Mouse (Mus musculus) right cerebral cortex, adult 2 months (tissue): Measurements from ENCODE around the gene Rps7.

Source experiments
- DNase-seq, 2 experiments: peaks; one replicate each; pipeline ENCODE4 v3.0.0; 2021 to 2022; ENCODE audit warnings: low spot score in 2 of 2

Rps7 gene

GRCm38 (mm10) chr12:28617297-28617696 lies 18.5 kb downstream of the Rps7 start:
- no peak for DNase-seq

GRCm38 (mm10) chr12:28614401-28614800 lies 21.4 kb downstream of the Rps7 start:
- no peak for DNase-seq

GRCm38 (mm10) chr12:28612391-28612790 lies 23.4 kb downstream of the Rps7 start:
- DNase-seq: peak; percentile 64 to 71

- DNase-seq: peak in 1 of 2 experiments; percentile 50
Observed at GRCm38 (mm10) chr12:28607546-28608305, 28.0 kb downstream of the Rps7 start.

GRCm38 (mm10) chr12:28603494-28603893 lies 32.3 kb downstream of the Rps7 start:
- DNase-seq: no peak

GRCm38 (mm10) chr12:28602259-28602658 lies 33.5 kb downstream of the Rps7 start:
- DNase-seq: no peak

- DNase-seq: no peak
Observed at GRCm38 (mm10) chr12:28598526-28598991, 37.2 kb downstream of the Rps7 start.

GRCm38 (mm10) chr12:28598110-28598509 lies 37.6 kb downstream of the Rps7 start:
- DNase-seq: no peak

- no peak for DNase-seq
Observed at GRCm38 (mm10) chr12:28597699-28598098, 38.1 kb downstream of the Rps7 start.

GRCm38 (mm10) chr12:28596851-28597250 lies 38.9 kb downstream of the Rps7 start:
- DNase-seq: no peak

- no peak for DNase-seq
Observed at GRCm38 (mm10) chr12:28590428-28590827, 45.3 kb downstream of the Rps7 start.

- DNase-seq: peak; percentile 96
Observed at GRCm38 (mm10) chr12:28589090-28589868, 46.5 kb downstream of the Rps7 start.

GRCm38 (mm10) chr12:28587949-28588348 lies 47.8 kb downstream of the Rps7 start:
- peak; percentile 80 to 87 for DNase-seq

- no peak for DNase-seq
Observed at GRCm38 (mm10) chr12:28584036-28584435, 51.7 kb downstream of the Rps7 start.

GRCm38 (mm10) chr12:28582423-28582822 lies 53.3 kb downstream of the Rps7 start, which contains the start of gene Allc:
Gene Allc (minus strand): TSS chr12:28582523.
- DNase-seq: no peak
